Mouse (Mus musculus) gastrocnemius, postnatal 36 days (tissue): ENCODE data around the gene Tmem182. TPM values are rescaled to one million over a fixed set of nuclear protein-coding genes. Genes with fewer than 3 reads are reported as not detected.

Experiments
- DNase-seq, 2 experiments: peaks; one replicate each; pipeline ENCODE4 v3.0.0; 2022
- intact Hi-C: fragments of 180-260 bp; cut with DNase I; formaldehyde crosslinking; loops from one replicate; pipeline ENCODE4 v1.15.1; 2025
- long read RNA-seq, 2 experiments: library from polyadenylated mRNA; stranded (forward); transcript quantifications; one replicate each; pipeline ENCODE4 v2.0.0; 2021
- total RNA-seq, 2 experiments: library from RNA; stranded (reverse); gene quantifications; 2 replicates each; pipeline ENCODE4 v1.2.3; 2021

The Tmem182 gene
- 100 to 1,000 TPM; 192 to 209 TPM for total RNA-seq
- long read RNA-seq, experiment 1, transcript Tmem182-201 (5 exons, 2,716 nt), result major isoform, 107 of 180 reads
- long read RNA-seq, experiment 1, partial matches to known transcripts, result 3 of 180 reads
- long read RNA-seq, experiment 1, other reads (novel, unspliced or antisense), result 70 of 180 reads
- long read RNA-seq, experiment 2, transcript Tmem182-201 (5 exons, 2,716 nt), result major isoform, 150 of 228 reads
- long read RNA-seq, experiment 2, partial matches to known transcripts, result 59 of 228 reads
- long read RNA-seq, experiment 2, other reads (novel, unspliced or antisense), result 19 of 228 reads

- peak; percentile 59 to 82 for DNase-seq
- intact Hi-C loops, result no loop called here
Observed at GRCm38 (mm10) chr1:40805351-40805750, at the start of gene Tmem182. TSS of gene Tmem182 (plus strand) at chr1:40805601.

- no peak for DNase-seq
Observed at GRCm38 (mm10) chr1:40759751-40760445, 45.5 kb upstream of the Tmem182 start.

GRCm38 (mm10) chr1:40764042-40764441 lies 41.4 kb upstream of the Tmem182 start:
- intact Hi-C loops, result no loop called here
- no peak for DNase-seq

More at GRCm38 (mm10) chr1:40759751-40760445, 45.5 kb upstream of the Tmem182 start:
- intact Hi-C loops, result no loop called here

GRCm38 (mm10) chr1:40764701-40765275 lies 40.6 kb upstream of the Tmem182 start:
- DNase-seq, result no peak
- intact Hi-C loops, result loop anchor here (5.0 kb wide), 1 partner anchor 82 kb away; the partner anchor contains the start of gene Slc9a2

- intact Hi-C loops, result loop anchor here (5.0 kb wide), 1 partner anchor 83 kb away; the partner anchor contains the start of gene Slc9a2
- peak in 1 of 2 experiments; percentile 18 for DNase-seq
Observed at GRCm38 (mm10) chr1:40765521-40765920, 39.9 kb upstream of the Tmem182 start.

GRCm38 (mm10) chr1:40767588-40767987 lies 37.8 kb upstream of the Tmem182 start:
- intact Hi-C loops, result loop anchor here (5.0 kb wide), 1 partner anchor 85 kb away; the partner anchor contains the start of gene Slc9a2
- DNase-seq, result no peak

- intact Hi-C loops, result loop anchor here (2.0 to 5.0 kb wide), 2 partner anchors 86 to 190 kb away; partner anchors contain the start of gene Slc9a2
- peak; percentile 21 to 31 for DNase-seq
Observed at GRCm38 (mm10) chr1:40768606-40769005, 36.8 kb upstream of the Tmem182 start.

GRCm38 (mm10) chr1:40769331-40769894 lies 36.0 kb upstream of the Tmem182 start:
- no peak for DNase-seq
- intact Hi-C loops, result loop anchor here (2.0 to 5.0 kb wide), 2 partner anchors 87 to 191 kb away; partner anchors contain the start of gene Slc9a2

GRCm38 (mm10) chr1:40771196-40771970 lies 34.0 kb upstream of the Tmem182 start:
- intact Hi-C loops, result no loop called here

GRCm38 (mm10) chr1:40773234-40773633 lies 32.2 kb upstream of the Tmem182 start:
- intact Hi-C loops, result no loop called here
- no peak for DNase-seq

More at GRCm38 (mm10) chr1:40771196-40771970, 34.0 kb upstream of the Tmem182 start:
- no peak for DNase-seq

GRCm38 (mm10) chr1:40774040-40774439 lies 31.4 kb upstream of the Tmem182 start:
- no peak for DNase-seq
- intact Hi-C loops, result no loop called here

GRCm38 (mm10) chr1:40776102-40776501 lies 29.3 kb upstream of the Tmem182 start:
- DNase-seq, result no peak
- intact Hi-C loops, result no loop called here

- DNase-seq, result no peak
- intact Hi-C loops, result no loop called here
Observed at GRCm38 (mm10) chr1:40776763-40777162, 28.6 kb upstream of the Tmem182 start.

- no peak for DNase-seq
- intact Hi-C loops, result no loop called here
Observed at GRCm38 (mm10) chr1:40783450-40783849, 22.0 kb upstream of the Tmem182 start.

- intact Hi-C loops, result no loop called here
- no peak for DNase-seq
Observed at GRCm38 (mm10) chr1:40784306-40784705, 21.1 kb upstream of the Tmem182 start.

GRCm38 (mm10) chr1:40785876-40786445 lies 19.4 kb upstream of the Tmem182 start:
- intact Hi-C loops, result no loop called here
- DNase-seq, result no peak

GRCm38 (mm10) chr1:40788956-40789355 lies 16.4 kb upstream of the Tmem182 start:
- intact Hi-C loops, result no loop called here
- no peak for DNase-seq

- no peak for DNase-seq
- intact Hi-C loops, result no loop called here
Observed at GRCm38 (mm10) chr1:40789666-40790233, 15.7 kb upstream of the Tmem182 start.
